ENCODE assay signal across 14 mouse cellular contexts in the genomic region with DNA sequence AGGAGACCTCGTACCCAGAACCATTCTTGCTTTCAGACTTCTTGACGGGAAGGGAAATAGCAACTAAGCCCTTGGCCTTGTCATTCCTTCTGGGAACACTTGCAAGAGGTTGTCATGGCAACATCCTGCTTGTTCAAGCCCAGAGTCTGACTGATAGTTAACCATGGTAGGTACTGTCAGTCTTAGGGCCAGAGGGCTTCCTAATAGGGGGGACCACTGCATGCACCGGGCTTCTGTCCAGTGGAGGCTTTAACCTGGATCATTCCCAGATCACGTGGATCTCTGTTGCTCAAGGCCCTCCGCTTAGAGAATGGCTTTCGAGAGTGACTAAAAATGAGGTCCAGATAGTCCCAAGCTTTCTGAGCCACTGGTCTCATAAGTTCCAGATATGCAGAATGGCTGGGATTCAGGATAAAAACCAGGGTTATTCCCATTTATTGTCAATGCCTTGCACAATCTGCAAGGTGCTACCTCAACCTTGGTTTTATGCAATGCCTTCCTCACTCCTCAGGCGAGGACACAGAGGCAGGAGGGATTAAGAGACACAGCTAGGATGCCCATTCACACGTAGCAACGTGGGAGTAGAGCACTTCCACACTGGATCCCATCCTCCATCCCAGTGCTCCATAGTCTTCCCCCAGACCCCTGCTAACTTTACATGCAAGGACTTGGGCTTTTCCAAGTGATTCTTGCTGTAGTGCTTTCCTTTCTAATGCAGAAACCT.
DNase-seq lines count a peak whose midpoint lies in the region; ATAC-seq lines count a peak whose summit lies in the region.
"Had no signal": no experiment of that assay in that cellular context is flagged by ENCODE, and none has a peak within 500 bp of the region (broad histone marks: within the 10 kb centered on the region; RNA-seq: fewer than 3 reads in every experiment).

No protein-coding gene starts in this region.

- H3K4me1 ChIP-seq in embryonic facial prominence, embryonic 14.5 days (ENCODE audit: control insufficient read depth, insufficient read depth, low read length): no peaks in the 10 kb centered on the region
- H3K4me1 ChIP-seq in embryonic facial prominence, embryonic 10.5 days: no peaks in the 10 kb centered on the region
- peaks cover 10% of the 10 kb centered on the region for H3K4me1 ChIP-seq in limb, embryonic 15.5 days
- H3K4me1 ChIP-seq: embryonic facial prominence, embryonic 13.5 days; stomach, embryonic 15.5 days had no signal

- no peak overlapping the region for H3K4me3 ChIP-seq in embryonic facial prominence, embryonic 14.5 days (ENCODE audit: low read depth, low read length)
- no peak overlapping the region for H3K4me3 ChIP-seq in embryonic facial prominence, embryonic 10.5 days
- no peak overlapping the region for H3K4me3 ChIP-seq in limb, embryonic 15.5 days
- H3K4me3 ChIP-seq: embryonic facial prominence, embryonic 13.5 days; stomach, embryonic 15.5 days had no signal

- no peak overlapping the region for H3K4me2 ChIP-seq in embryonic facial prominence, embryonic 14.5 days (ENCODE audit: low read depth, low read length)
- no peak overlapping the region for H3K4me2 ChIP-seq in limb, embryonic 15.5 days
- H3K4me2 ChIP-seq: embryonic facial prominence, embryonic 13.5 days; stomach, embryonic 15.5 days had no signal

- H3K9me3 ChIP-seq in embryonic facial prominence, embryonic 14.5 days (ENCODE audit: control insufficient read depth, low read length): no peaks in the 10 kb centered on the region
- H3K9me3 ChIP-seq in embryonic facial prominence, embryonic 10.5 days: no peaks in the 10 kb centered on the region
- H3K9me3 ChIP-seq in limb, embryonic 15.5 days: no peaks in the 10 kb centered on the region
- H3K9me3 ChIP-seq: embryonic facial prominence, embryonic 13.5 days; stomach, embryonic 15.5 days had no signal

- no peaks in the 10 kb centered on the region for H3K36me3 ChIP-seq in embryonic facial prominence, embryonic 14.5 days (ENCODE audit: control insufficient read depth, insufficient read depth, low read length)
- H3K36me3 ChIP-seq in embryonic facial prominence, embryonic 10.5 days (replicated peaks): no peaks in the 10 kb centered on the region
- no peaks in the 10 kb centered on the region for H3K36me3 ChIP-seq in limb, embryonic 15.5 days
- H3K36me3 ChIP-seq: embryonic facial prominence, embryonic 13.5 days; stomach, embryonic 15.5 days had no signal

- H3K27ac ChIP-seq in embryonic facial prominence, embryonic 14.5 days (replicated peaks; ENCODE audit: low read depth, low read length): no peak overlapping the region
- H3K27ac ChIP-seq in embryonic facial prominence, embryonic 10.5 days (replicated peaks): no peak overlapping the region
- H3K27ac ChIP-seq in limb, embryonic 15.5 days: no peak overlapping the region
- H3K27ac ChIP-seq: embryonic facial prominence, embryonic 13.5 days; macrophage; stomach, embryonic 15.5 days had no signal

- no peaks in the 10 kb centered on the region for H3K27me3 ChIP-seq in embryonic facial prominence, embryonic 14.5 days (replicated peaks; ENCODE audit: control insufficient read depth, insufficient read depth, low read length)
- H3K27me3 ChIP-seq in embryonic facial prominence, embryonic 10.5 days (replicated peaks; ENCODE audit: low read depth, poor library complexity, severe bottlenecking): no peaks in the 10 kb centered on the region
- H3K27me3 ChIP-seq in limb, embryonic 15.5 days: no peaks in the 10 kb centered on the region
- H3K27me3 ChIP-seq: embryonic facial prominence, embryonic 13.5 days; stomach, embryonic 15.5 days had no signal

- no peak; the same call in 1 of the 2 replicates for ATAC-seq in embryonic facial prominence, embryonic 14.5 days (ENCODE audit: low read depth)
- 0 out of 2 replicates have a peak, but pooled peaks have one; percentile 35 for ATAC-seq in limb, embryonic 15.5 days (ENCODE audit: insufficient number of reproducible peaks, low FRiP score, low TSS enrichment, low read depth)
- no peak for ATAC-seq in megakaryocyte progenitor cell, adult 5-6 weeks (replicated peaks; ENCODE audit: poor library complexity)

- intact Hi-C loops in left cerebral cortex, postnatal 14 days (cut with DNase I): loop anchor here (10.0 kb wide), 1 partner anchor 560 kb away; a partner anchor contains a TSS

- H3K9ac ChIP-seq in embryonic facial prominence, embryonic 14.5 days (ENCODE audit: low read depth, low read length): no peak overlapping the region
- H3K9ac ChIP-seq in limb, embryonic 15.5 days: no peak overlapping the region
- H3K9ac ChIP-seq: embryonic facial prominence, embryonic 13.5 days; stomach, embryonic 15.5 days had no signal

- DNase-seq in embryonic facial prominence, embryonic 14.5 days (ENCODE audit: low spot score): peak; percentile 29
- DNase-seq in embryonic facial prominence, embryonic 10.5 days (ENCODE audit: low spot score): no peak
- DNase-seq in left cerebral cortex, postnatal 14 days (ENCODE audit: low spot score in 2 of 2): peak; percentile 33 to 61
- no peak for DNase-seq in left cerebral cortex, adult 11 months (ENCODE audit: low spot score)
- DNase-seq in R1 (ENCODE audit: low read depth, low spot score): peak; percentile 29
- DNase-seq in frontal cortex, postnatal 14 days (ENCODE audit: low spot score in 2 of 2): no peak
- DNase-seq: gastrocnemius, postnatal 10 days; kidney, postnatal 10 days; liver had no signal

- WGBS in embryonic facial prominence, embryonic 14.5 days: 61% methylated on average over 9 of the region's 9 CpGs
- WGBS in embryonic facial prominence, embryonic 10.5 days: 80% methylated on average over 9 of the region's 9 CpGs
- 66% methylated on average over 9 of the region's 9 CpGs for WGBS in limb, embryonic 15.5 days

Comparison
In these comparisons a context has a peak if more than half of its experiments do, and no peak if none do; other contexts are left out.
1. DNase-seq: peak in embryonic facial prominence, embryonic 14.5 days (single experiment), left cerebral cortex, postnatal 14 days (2 of 2) and R1 (single experiment); none in embryonic facial prominence, embryonic 10.5 days (single experiment), left cerebral cortex, adult 11 months (single experiment) and frontal cortex, postnatal 14 days (0 of 2).